Mouse (Mus musculus) liver, adult 2 months (tissue): ENCODE results near the gene Gm20695. TPM values are rescaled to one million over a fixed set of nuclear protein-coding genes. Genes with fewer than 3 reads are reported as not detected.

ENCODE experiments used
- DNase-seq: peaks from one replicate; pipeline ENCODE4 v3.0.0-alpha.2; 2011; ENCODE audit warnings: low read depth, low spot score; ENCODE audit errors: extremely low read depth
- H3K27ac ChIP-seq: fragments of 200-500 bp; replicated peaks from 2 replicates; pipeline ENCODE4 v1.5.1; 2012; ENCODE audit warnings: low read depth, mild to moderate bottlenecking, control low read depth, inconsistent platforms, low read length; ENCODE audit not compliant: insufficient read depth
- H3K27me3 ChIP-seq: fragments of 200-500 bp; 2 replicates; pipeline ENCODE4 v1.6.1; 2012; ENCODE audit warnings: mild to moderate bottlenecking, moderate library complexity, low read length, inconsistent platforms; ENCODE audit not compliant: control insufficient read depth, insufficient read depth
- H3K36me3 ChIP-seq: fragments of 200-500 bp; 2 replicates; pipeline ENCODE4 v1.6.1; 2012; ENCODE audit warnings: low read length, inconsistent platforms; ENCODE audit not compliant: control insufficient read depth, insufficient read depth
- H3K4me1 ChIP-seq: fragments of 200-500 bp; 2 replicates; pipeline ENCODE4 v1.6.1; 2011; ENCODE audit warnings: low read length; ENCODE audit not compliant: control insufficient read depth, insufficient read depth
- H3K4me3 ChIP-seq: fragments of 200-500 bp; 2 replicates; pipeline ENCODE4 v1.5.1; 2011; ENCODE audit warnings: low read depth, mild to moderate bottlenecking, control low read depth, low read length, moderate library complexity; ENCODE audit not compliant: insufficient read depth
- H3K79me2 ChIP-seq: fragments of 200-500 bp; 2 replicates; pipeline ENCODE4 v1.6.1; 2012; ENCODE audit warnings: inconsistent platforms, mild to moderate bottlenecking, low read length, moderate library complexity; ENCODE audit not compliant: control insufficient read depth, insufficient read depth
- H3K9ac ChIP-seq: fragments of 200-500 bp; 2 replicates; pipeline ENCODE4 v1.6.1; 2012; ENCODE audit warnings: low read depth, mild to moderate bottlenecking, control low read depth, inconsistent platforms, low read length
- CTCF ChIP-seq: fragments of 200-500 bp; IDR thresholded peaks from 2 replicates; pipeline ENCODE4 v1.5.1; 2011; ENCODE audit warnings: low read depth, low read length, control low read depth
- POLR2A ChIP-seq: fragments of 200-500 bp; IDR thresholded peaks from 2 replicates; pipeline ENCODE4 v1.6.1; 2011; ENCODE audit warnings: low read length, control low read depth; ENCODE audit not compliant: insufficient read depth; ENCODE audit errors: extremely low read depth
- WGBS: fragments of 180-500 bp; shearing (Covaris S2); methylation state at CpG from one replicate; pipeline ENCODE4 v1.1.7; 2018; 5-methylcytosine and 5-hydroxymethylcytosine counted together
- polyA plus RNA-seq: library from polyadenylated mRNA; depleted of rRNA; stranded (reverse); fragments of >200 nt; gene quantifications from 2 replicates; pipeline ENCODE4 v1.2.3, GENCODE M21; 2012
- total RNA-seq: library from RNA; depleted of rRNA; stranded (reverse); fragments of >200 nt; gene quantifications from 2 replicates; pipeline ENCODE4 v1.2.3, GENCODE M21; 2014

The Gm20695 gene
- total and polyA plus RNA-seq, 2 experiments, result 0.13 to 0.46 TPM

DNA sequence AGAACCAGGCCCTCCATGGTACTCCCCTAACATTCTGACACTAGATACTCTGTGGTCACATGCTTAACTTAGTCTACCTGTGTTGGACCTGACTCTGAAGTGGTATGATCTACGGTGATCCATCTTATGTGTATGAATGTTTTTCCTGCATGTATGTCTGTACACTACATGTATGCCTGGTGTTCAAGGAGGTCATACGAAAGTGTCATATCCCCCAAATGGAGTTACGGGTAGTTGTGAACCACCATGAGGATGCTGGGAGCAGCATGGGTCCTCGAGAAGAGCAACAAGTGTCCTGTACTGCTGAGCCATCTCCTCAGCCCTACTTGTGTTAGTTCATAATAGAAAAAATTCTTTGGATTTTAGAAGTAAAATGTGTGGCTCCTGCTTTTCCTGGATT, 8.1 kb upstream of the Gm20695 start:
- TF ChIP-seq POLR2A (no peak), CTCF (no peak)
- peaks cover 4% of the 10 kb centered on the region; the same call in 1 of the 2 replicates for H3K79me2 ChIP-seq
- peaks cover 6% of the 10 kb centered on the region for H3K4me1 ChIP-seq
- no peaks in the 10 kb centered on the region for H3K27me3 ChIP-seq
- H3K36me3 ChIP-seq, result no peaks in the 10 kb centered on the region
- no peak overlapping the region for H3K27ac ChIP-seq
- H3K4me3 ChIP-seq, result no peak overlapping the region
- WGBS, result 95% methylated on average over 4 of the region's 4 CpGs
- no peak overlapping the region for H3K9ac ChIP-seq
- no peak for DNase-seq

DNA sequence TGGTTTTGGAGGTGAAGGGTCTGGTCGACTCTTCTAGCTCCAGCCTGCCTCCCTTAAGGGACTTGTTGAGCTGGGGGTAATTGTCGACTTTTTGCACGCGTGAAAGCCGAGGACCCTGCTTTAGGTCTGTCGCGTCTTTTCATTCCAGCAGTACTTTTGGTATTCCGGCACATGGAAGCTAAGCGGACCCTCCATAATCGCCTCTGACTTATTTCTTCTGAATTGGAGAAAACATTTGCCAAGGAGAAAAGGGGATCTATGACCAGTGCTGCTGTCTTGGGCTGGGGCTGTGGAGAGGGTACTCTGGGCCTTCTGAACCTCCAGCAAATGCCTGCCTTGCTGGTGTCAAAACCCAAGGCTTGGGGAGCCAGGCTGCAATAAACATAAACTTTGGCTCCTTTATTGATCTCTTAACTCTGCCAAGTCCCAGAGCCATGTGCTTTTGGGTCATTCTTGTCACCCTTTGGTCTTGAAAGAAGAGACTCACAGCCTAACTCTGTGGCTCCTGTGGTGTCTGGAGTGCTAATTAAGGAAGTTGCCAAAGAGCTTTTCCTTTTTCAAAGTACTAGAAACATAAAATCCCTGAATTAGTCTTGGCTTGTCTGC, 720 bp downstream of the Gm20695 start:
- Histone ChIP-seq H3K36me3 (no peaks in the 10 kb centered on the region), H3K27ac (peak overlapping the region; percentile 99), H3K4me1 (peaks cover 18% of the 10 kb centered on the region), H3K79me2 (peaks cover 37% of the 10 kb centered on the region), H3K27me3 (no peaks in the 10 kb centered on the region), H3K9ac (peak overlapping the region; percentile 99), H3K4me3 (peak overlapping the region; percentile 97)
- under 1% methylated on average over 10 of the region's 10 CpGs for WGBS
- DNase-seq, result peak; percentile 97
- TF ChIP-seq POLR2A (peak; percentile 61), CTCF (no peak)

DNA sequence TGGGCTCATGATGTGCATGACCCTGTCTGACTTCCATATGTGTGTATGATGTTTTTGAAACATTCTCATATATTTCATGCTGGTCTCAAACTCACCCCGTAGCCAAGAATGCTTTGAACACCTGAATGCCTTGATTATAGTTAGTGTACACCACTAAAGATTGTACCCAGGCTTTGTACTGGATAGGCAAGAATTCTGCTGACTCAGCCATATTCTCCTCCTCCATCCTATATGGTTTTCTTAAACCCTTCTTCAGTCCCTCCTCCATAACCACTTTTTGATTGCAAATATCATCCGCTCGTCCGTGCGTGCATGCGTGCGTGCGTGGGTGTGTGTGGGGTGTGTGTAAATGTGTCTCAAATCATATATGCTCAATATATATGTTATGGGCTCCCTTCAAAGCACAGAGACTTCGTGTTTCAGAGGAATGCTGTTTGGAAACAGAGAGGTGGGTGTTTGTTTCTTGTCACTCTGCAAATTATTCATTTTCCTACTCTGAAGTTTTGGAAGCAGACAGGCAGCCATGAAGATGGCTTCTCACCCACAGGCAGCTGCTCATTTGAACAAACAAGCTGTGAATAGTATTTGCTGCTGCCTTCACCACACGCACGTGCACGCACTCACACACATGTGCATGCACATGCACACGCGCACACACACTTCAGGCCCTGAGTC, 7.3 kb downstream of the Gm20695 start:
- WGBS, result 92% methylated on average over 14 of the region's 14 CpGs
- no peak overlapping the region for H3K27ac ChIP-seq
- H3K9ac ChIP-seq, result no peak overlapping the region
- H3K4me3 ChIP-seq, result no peak overlapping the region
- no peaks in the 10 kb centered on the region for H3K27me3 ChIP-seq
- no peak for TF ChIP-seq CTCF
- no peak for TF ChIP-seq POLR2A
- peaks cover 10% of the 10 kb centered on the region for H3K36me3 ChIP-seq
- no peak for DNase-seq
- peaks cover 43% of the 10 kb centered on the region for H3K79me2 ChIP-seq
- H3K4me1 ChIP-seq, result peaks cover 23% of the 10 kb centered on the region

DNA sequence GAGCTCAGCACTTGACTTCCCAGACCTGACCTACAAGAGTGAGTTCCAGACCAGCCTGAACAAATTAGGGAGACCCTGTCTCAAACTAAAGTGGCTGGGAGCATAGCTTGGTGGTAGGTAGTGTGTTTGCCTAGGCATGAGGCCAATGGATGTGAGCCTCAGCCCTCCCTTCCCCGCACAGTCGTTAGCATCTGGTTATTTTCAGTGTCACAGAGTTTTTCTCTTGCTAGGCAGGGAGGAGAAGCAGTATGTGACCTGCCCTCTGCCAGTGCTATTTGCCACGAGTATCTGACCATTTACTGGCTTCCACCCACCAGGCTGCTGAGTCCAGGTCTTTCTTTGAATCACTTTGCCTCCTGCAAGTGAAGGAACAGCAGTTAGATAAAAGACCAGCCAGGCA, 9.3 kb downstream of the Gm20695 start:
- Histone ChIP-seq H3K36me3 (peaks cover 29% of the 10 kb centered on the region), H3K27ac (peak overlapping the region; percentile 15), H3K9ac (no peak overlapping the region), H3K79me2 (peaks cover 35% of the 10 kb centered on the region), H3K27me3 (no peaks in the 10 kb centered on the region), H3K4me1 (peaks cover 15% of the 10 kb centered on the region), H3K4me3 (no peak overlapping the region)
- DNase-seq, result no peak
- TF ChIP-seq POLR2A, result no peak
- TF ChIP-seq CTCF, result no peak
- 8% methylated on average over 3 of the region's 3 CpGs for WGBS

DNA sequence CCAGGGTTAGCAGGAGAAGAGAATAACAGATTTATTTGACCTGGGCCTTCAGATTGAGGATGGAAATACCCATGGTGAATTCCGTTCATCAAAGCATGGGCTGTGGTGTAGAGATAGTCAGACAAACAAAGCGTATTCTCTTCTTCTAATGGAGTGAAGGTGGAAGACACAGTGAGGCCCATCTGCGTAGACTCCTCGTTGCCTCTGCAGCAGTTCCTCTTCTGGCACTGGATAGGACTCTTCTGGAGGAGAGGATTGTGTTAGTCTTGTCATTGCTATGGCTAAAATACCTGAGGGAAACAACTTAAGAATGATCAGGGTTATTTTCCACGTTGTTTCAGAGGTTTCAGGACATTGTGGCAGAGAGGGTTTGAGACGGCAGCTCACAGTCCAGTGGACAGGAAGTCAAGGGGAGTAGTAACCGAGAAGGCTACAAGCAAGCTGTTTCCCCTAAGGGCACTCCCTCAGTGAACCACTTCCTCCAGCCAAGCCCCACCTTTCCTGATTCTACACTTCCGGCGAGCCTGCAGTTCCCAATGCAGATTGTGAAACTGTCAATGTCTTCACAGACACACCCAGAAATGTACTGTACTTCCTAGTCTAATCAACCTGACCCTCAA, 10.8 kb downstream of the Gm20695 start:
- peaks cover 44% of the 10 kb centered on the region for H3K36me3 ChIP-seq
- no peak overlapping the region; the same call in 1 of the 2 replicates for H3K4me3 ChIP-seq
- DNase-seq, result peak; percentile 52
- no peak for TF ChIP-seq POLR2A
- TF ChIP-seq CTCF, result no peak
- H3K27ac ChIP-seq, result peak overlapping the region; percentile 48
- peak overlapping the region; percentile 1; the same call in 1 of the 2 replicates for H3K9ac ChIP-seq
- H3K79me2 ChIP-seq, result peaks cover 27% of the 10 kb centered on the region
- peaks cover 13% of the 10 kb centered on the region for H3K4me1 ChIP-seq
- no peaks in the 10 kb centered on the region for H3K27me3 ChIP-seq
- WGBS, result 59% methylated on average over 9 of the region's 9 CpGs
